13 mouse cellular contexts compared by ENCODE assay signal in genomic region chr10:5367465-5368011, GRCm38 (mm10).
A peak's percentile ranks its signal among the peaks of the same experiment; 100 is the strongest.
DNase-seq lines count a peak whose midpoint lies in the region; ATAC-seq and TF ChIP-seq lines count a peak whose summit lies in the region.
"Had no signal": no experiment of that assay in that cellular context is flagged by ENCODE, and none has a peak within 500 bp of the region (broad histone marks: within the 10 kb centered on the region; RNA-seq: fewer than 3 reads in every experiment).

No protein-coding gene starts in this region.

- intact Hi-C loops in left cerebral cortex, postnatal 14 days (cut with DNase I): loop anchor here (10.0 kb wide), 1 partner anchor 187 kb away; the partner anchor contains the start of gene Syne1

- TF ChIP-seq CTCF in Patski (IDR thresholded peaks at IDR 0.05): no peak

- H3K4me3 ChIP-seq in forebrain, embryonic 16.5 days (replicated peaks; ENCODE audit: low read length): no peak overlapping the region
- H3K4me3 ChIP-seq: forebrain, embryonic 13.5 days; hindbrain, embryonic 15.5 days; myocyte had no signal

- H3K9ac ChIP-seq in forebrain, embryonic 16.5 days (replicated peaks; ENCODE audit: low read depth, low read length): no peak overlapping the region
- H3K9ac ChIP-seq: forebrain, embryonic 13.5 days; hindbrain, embryonic 15.5 days had no signal

- peaks cover 6% of the 10 kb centered on the region for H3K4me1 ChIP-seq in forebrain, embryonic 16.5 days (replicated peaks; ENCODE audit: control insufficient read depth, insufficient read depth, low read length)
- H3K4me1 ChIP-seq: hindbrain, embryonic 15.5 days had no signal

- no peaks in the 10 kb centered on the region for H3K9me3 ChIP-seq in forebrain, embryonic 16.5 days (ENCODE audit: control insufficient read depth, low read length)
- H3K9me3 ChIP-seq: forebrain, embryonic 13.5 days; hindbrain, embryonic 15.5 days had no signal

- ATAC-seq in Patski: peak; percentile 47
- ATAC-seq in forebrain, embryonic 16.5 days: no peak

- peaks cover 25% of the 10 kb centered on the region for H3K27me3 ChIP-seq in Patski
- no peaks in the 10 kb centered on the region for H3K27me3 ChIP-seq in forebrain, embryonic 16.5 days (replicated peaks; ENCODE audit: control insufficient read depth, insufficient read depth, low read length)
- H3K27me3 ChIP-seq: forebrain, embryonic 13.5 days; hindbrain, embryonic 15.5 days had no signal

- in situ Hi-C loops in Patski (cut with MboI; ENCODE audit: low pct_unique_long_range_greater_than_20kb): no loop called here

- POLR2A ChIA-PET in Patski (lab: Charles Lee): no interaction called here

- no peaks in the 10 kb centered on the region for H3K36me3 ChIP-seq in forebrain, embryonic 16.5 days (ENCODE audit: control insufficient read depth, insufficient read depth)
- H3K36me3 ChIP-seq: hindbrain, embryonic 15.5 days had no signal

- WGBS in forebrain, embryonic 16.5 days: 71% methylated on average over 12 of the region's 12 CpGs

- DNase-seq in kidney, adult 9 months: peak; percentile 13
- no peak for DNase-seq in kidney, adult 18-20 months
- DNase-seq in Patski (ENCODE audit: low read depth, low spot score): no peak
- DNase-seq in frontal cortex, postnatal 36 days (ENCODE audit: low spot score in 2 of 2): peak; percentile 52 to 66
- DNase-seq in left cerebral cortex, postnatal 14 days (ENCODE audit: low spot score in 2 of 2): peak; percentile 55 to 60
- DNase-seq in gastrocnemius, adult 8-10 months (ENCODE audit: low spot score in 2 of 2): no peak
- no peak for DNase-seq in adrenal gland, adult 2 months
- DNase-seq: cerebellum, postnatal 36 days; thymus, adult 18-20 months had no signal

- H3K27ac ChIP-seq in forebrain, embryonic 16.5 days (ENCODE audit: low read length): no peak overlapping the region
- H3K27ac ChIP-seq: forebrain, embryonic 13.5 days; hindbrain, embryonic 15.5 days had no signal

- H3K4me2 ChIP-seq in forebrain, embryonic 16.5 days (ENCODE audit: low read length): no peak overlapping the region
- H3K4me2 ChIP-seq: forebrain, embryonic 13.5 days; hindbrain, embryonic 15.5 days had no signal

- CTCF ChIA-PET in Patski (lab: Charles Lee): no interaction called here

Comparison
In these comparisons a context has a peak if more than half of its experiments do, and no peak if none do; other contexts are left out.
1. DNase-seq: peak in kidney, adult 9 months (single experiment), frontal cortex, postnatal 36 days (2 of 2) and left cerebral cortex, postnatal 14 days (2 of 2); none in kidney, adult 18-20 months (single experiment), Patski (single experiment), gastrocnemius, adult 8-10 months (0 of 2) and adrenal gland, adult 2 months (single experiment).